Mouse (Mus musculus) embryonic facial prominence, embryonic 12.5 days (tissue): ENCODE results near the gene Gm20908. TPM values are rescaled to one million over a fixed set of nuclear protein-coding genes. Genes with fewer than 3 reads are reported as not detected.
"Not testable (repeated sequence)": the region's sequence is repeated elsewhere in the genome, so short reads cannot be mapped to it uniquely, and the experiment has no call there.

Experiments
- ATAC-seq: fragments of 200-750 bp; cut with Nextera tagmentation; 2 replicates; pipeline ENCODE4 v1.8.0; 2017; ENCODE audit not compliant: insufficient number of reproducible peaks, insufficient read depth, low FRiP score, low TSS enrichment
- H3K27ac ChIP-seq: fragments of 300-500 bp; sonication (generic); 2 replicates; pipeline ENCODE4 v1.5.1; 2016; ENCODE audit warnings: mild to moderate bottlenecking
- H3K27me3 ChIP-seq: fragments of 300-500 bp; sonication (generic); 2 replicates; pipeline ENCODE4 v1.6.1; 2016; ENCODE audit warnings: mild to moderate bottlenecking, moderate library complexity
- H3K36me3 ChIP-seq: fragments of 300-500 bp; sonication (generic); 2 replicates; pipeline ENCODE4 v1.6.1; 2016; ENCODE audit warnings: mild to moderate bottlenecking
- H3K4me1 ChIP-seq: fragments of 300-500 bp; sonication (generic); 2 replicates; pipeline ENCODE4 v1.6.1; 2016
- H3K4me2 ChIP-seq: fragments of 300-500 bp; sonication (generic); replicated peaks from 2 replicates; pipeline ENCODE4 v1.6.1; 2016; ENCODE audit warnings: mild to moderate bottlenecking, moderate library complexity
- H3K4me3 ChIP-seq: fragments of 300-500 bp; sonication (generic); 2 replicates; pipeline ENCODE4 v1.5.1; 2016; ENCODE audit warnings: mild to moderate bottlenecking
- H3K9ac ChIP-seq: fragments of 300-500 bp; sonication (generic); 2 replicates; pipeline ENCODE4 v1.6.1; 2016; ENCODE audit warnings: mild to moderate bottlenecking, moderate library complexity
- H3K9me3 ChIP-seq: fragments of 300-500 bp; sonication (generic); 2 replicates; pipeline ENCODE4 v1.6.1; 2016; ENCODE audit warnings: mild to moderate bottlenecking, moderate library complexity
- WGBS: fragments of 180-500 bp; shearing (Covaris S2); methylation state at CpG from one replicate; pipeline ENCODE4 v1.1.7; 2016; 5-methylcytosine and 5-hydroxymethylcytosine counted together
- polyA plus RNA-seq: library from polyadenylated mRNA; unstranded; fragments of >200 nt; fragmentation: Nextera tagmentation; extraction: Ambion mirVana; gene quantifications from 2 replicates; pipeline ENCODE4 v1.2.1, GENCODE M21; 2016

The Gm20908 gene
- not detected in 2 replicates for polyA plus RNA-seq

DNA sequence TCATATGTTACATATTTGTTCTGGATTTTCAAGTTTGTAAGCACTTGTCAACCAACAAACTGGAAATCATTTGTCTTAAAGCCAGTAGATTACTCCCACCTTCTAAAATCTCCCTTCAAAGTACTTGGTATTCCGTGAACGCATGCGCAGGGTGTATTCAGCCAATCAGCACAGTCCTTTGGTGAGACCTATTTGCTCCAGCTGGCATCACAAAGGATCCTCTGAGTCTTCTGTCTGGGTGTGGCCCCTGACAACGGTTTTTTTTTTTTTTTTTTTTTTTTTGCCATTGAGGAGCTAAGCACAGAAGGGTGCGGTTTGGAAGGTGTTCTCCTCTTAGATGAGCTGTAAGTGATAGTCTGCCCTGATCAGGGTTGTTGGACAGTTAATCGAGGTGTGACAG lies at the start of gene Gm20908:
Gm20908 (plus strand) TSS at position 301 of the 400 bp plus-strand sequence.
- no CpG with 5 or more reads among the region's 6 CpGs for WGBS

More for the DNA sequence above, at the start of gene Gm20908:
- H3K36me3 ChIP-seq, H3K4me2 ChIP-seq, H3K4me3 ChIP-seq, ATAC-seq, H3K27ac ChIP-seq, H3K4me1 ChIP-seq, H3K9ac ChIP-seq, H3K27me3 ChIP-seq, H3K9me3 ChIP-seq: not testable (repeated sequence)
